Mouse (Mus musculus): ENCODE measurements at regions not wholly inside any gene's neighbourhood (a gene's known extent, or its start where the extent isn't known, plus 50 kb on each side); places are given as distances from the start of the nearest gene placed in this dataset.
A peak's percentile ranks its signal among the peaks of the same experiment; 100 is the strongest.

DNA sequence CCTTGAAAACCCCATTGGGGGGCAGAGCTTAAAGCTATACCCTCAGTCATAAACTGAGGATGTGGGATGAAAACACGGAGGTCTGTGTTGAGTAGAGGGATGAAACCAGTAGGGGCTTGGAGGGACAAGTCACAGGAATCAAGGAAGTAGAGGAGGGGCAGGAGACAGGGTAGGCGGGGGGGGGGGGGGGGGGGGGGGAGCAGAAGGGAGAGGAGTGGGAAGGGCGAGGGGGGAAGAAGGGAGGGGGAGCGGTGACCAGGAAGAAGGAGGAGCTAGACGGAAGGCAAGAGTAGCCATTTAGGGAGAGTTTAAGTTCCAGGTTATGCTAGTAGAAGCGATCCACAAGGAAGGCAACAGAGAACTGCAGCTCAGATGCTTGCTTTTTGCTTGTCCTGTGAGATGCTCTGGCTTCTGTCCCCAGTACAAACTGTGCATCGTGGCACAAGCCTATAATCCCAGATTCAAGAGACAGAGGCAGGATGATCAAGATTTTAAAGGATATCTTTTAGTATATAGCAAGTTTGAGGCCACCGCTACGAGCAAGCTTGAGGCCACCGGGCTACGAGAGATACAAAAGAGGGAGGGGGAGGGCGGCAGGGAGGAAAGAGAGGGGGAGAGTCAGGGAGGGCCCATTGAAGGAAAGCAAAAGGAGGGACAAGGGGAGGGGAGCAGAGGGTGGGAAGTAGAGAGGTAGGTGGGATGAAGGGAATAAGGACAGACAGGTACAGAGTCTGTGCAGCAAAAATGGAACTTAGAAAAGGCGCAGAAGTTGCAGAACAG, 58.4 kb upstream of the Jade1 start:
- Histone ChIP-seq H3K36me3 (replicated peaks) (no peaks in the 10 kb centered on the region), H3K9me3 (replicated peaks) (no peaks in the 10 kb centered on the region), H3K27me3 (ENCODE audit: insufficient read depth, low read length) (peaks cover 23% of the 10 kb centered on the region), H3K4me3 (ENCODE audit: low read depth, low read length) (no peak overlapping the region), H3K4me1 (ENCODE audit: insufficient read depth, low read depth, low read length) (peaks cover 22% of the 10 kb centered on the region)
- no peak for ATAC-seq (ENCODE audit: extremely low read depth, insufficient number of reproducible peaks, low FRiP score, poor library complexity, severe bottlenecking)
- no peak for DNase-seq (ENCODE audit: low spot score)
- TF ChIP-seq TAL1 (conservative IDR thresholded peaks at IDR 0.05; ENCODE audit: low read depth, low read length), result no peak
- no peak for TF ChIP-seq GATA2 (IDR thresholded peaks at IDR 0.05; ENCODE audit: borderline replicate concordance, low read depth, low read length)
- TF ChIP-seq CTCF (IDR thresholded peaks at IDR 0.05; ENCODE audit: low read depth, low read length), result no peak
- no peak for TF ChIP-seq GATA1 (IDR thresholded peaks at IDR 0.05; ENCODE audit: borderline replicate concordance, low read length)
- TF ChIP-seq POLR2AphosphoS5 (IDR thresholded peaks at IDR 0.05; ENCODE audit: insufficient replicate concordance, low read depth, low read length), result no peak

DNA sequence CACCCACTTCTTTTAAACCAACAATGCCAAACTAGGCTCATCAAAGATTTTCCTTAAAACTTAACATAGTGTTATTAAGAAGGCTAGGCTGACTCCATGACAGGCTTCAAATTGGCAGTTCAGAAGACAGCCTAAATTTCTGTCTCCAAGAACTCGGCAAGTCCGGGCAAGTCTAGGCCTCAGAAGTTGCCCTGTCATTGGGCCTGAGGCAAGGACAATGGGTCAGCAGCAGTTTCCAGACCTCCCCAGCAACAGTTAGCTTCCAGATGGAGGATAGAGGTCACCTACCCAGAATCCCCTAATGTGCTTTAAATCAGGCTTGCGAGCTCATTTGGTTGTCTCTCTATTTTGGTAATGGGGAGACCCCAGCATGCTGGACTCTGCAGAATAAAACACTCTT, 59.6 kb upstream of the Jade1 start:
- DNase-seq (ENCODE audit: low spot score) (no peak), ATAC-seq (ENCODE audit: extremely low read depth, insufficient number of reproducible peaks, low FRiP score, poor library complexity, severe bottlenecking) (no peak)
- Histone ChIP-seq H3K4me1 (ENCODE audit: insufficient read depth, low read depth, low read length) (peaks cover 29% of the 10 kb centered on the region), H3K36me3 (replicated peaks) (no peaks in the 10 kb centered on the region), H3K27me3 (ENCODE audit: insufficient read depth, low read length) (peaks cover 12% of the 10 kb centered on the region), H3K4me3 (ENCODE audit: low read depth, low read length) (no peak overlapping the region), H3K9me3 (replicated peaks) (no peaks in the 10 kb centered on the region)
- TF ChIP-seq POLR2AphosphoS5 (IDR thresholded peaks at IDR 0.05; ENCODE audit: insufficient replicate concordance, low read depth, low read length) (no peak), CTCF (IDR thresholded peaks at IDR 0.05; ENCODE audit: low read depth, low read length) (no peak), GATA2 (IDR thresholded peaks at IDR 0.05; ENCODE audit: borderline replicate concordance, low read depth, low read length) (no peak), GATA1 (IDR thresholded peaks at IDR 0.05; ENCODE audit: borderline replicate concordance, low read length) (no peak), TAL1 (conservative IDR thresholded peaks at IDR 0.05; ENCODE audit: low read depth, low read length) (no peak)

DNA sequence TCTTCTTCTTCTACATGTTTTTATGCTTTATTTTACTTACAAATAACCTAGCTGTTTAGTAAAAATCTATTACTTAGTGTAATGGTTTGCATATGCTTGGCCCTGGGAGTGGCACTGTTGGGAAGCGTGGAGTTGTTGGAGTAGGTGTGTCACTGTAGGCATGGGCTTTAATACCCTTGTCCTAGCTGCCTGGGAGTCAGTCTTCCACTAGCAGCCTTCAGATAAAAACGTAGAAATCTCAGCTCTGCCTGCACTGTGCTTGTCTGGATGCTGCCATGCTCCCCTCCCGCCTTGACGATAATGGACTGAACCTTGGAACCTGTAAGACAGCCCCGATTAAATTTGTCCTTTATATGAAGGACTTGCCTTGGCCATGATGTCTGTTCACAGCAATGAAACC, 60.4 kb upstream of the Jade1 start:
- ATAC-seq (ENCODE audit: extremely low read depth, insufficient number of reproducible peaks, low FRiP score, poor library complexity, severe bottlenecking) (no peak), DNase-seq (ENCODE audit: low spot score) (no peak)
- Histone ChIP-seq H3K4me1 (ENCODE audit: insufficient read depth, low read depth, low read length) (peaks cover 29% of the 10 kb centered on the region), H3K4me3 (ENCODE audit: low read depth, low read length) (no peak overlapping the region), H3K36me3 (replicated peaks) (peaks cover 2% of the 10 kb centered on the region), H3K27me3 (ENCODE audit: insufficient read depth, low read length) (peaks cover 8% of the 10 kb centered on the region; the same call in 1 of the 2 replicates), H3K9me3 (replicated peaks) (no peaks in the 10 kb centered on the region)
- TF ChIP-seq GATA2 (IDR thresholded peaks at IDR 0.05; ENCODE audit: borderline replicate concordance, low read depth, low read length), result no peak
- TF ChIP-seq GATA1 (IDR thresholded peaks at IDR 0.05; ENCODE audit: borderline replicate concordance, low read length), result no peak
- TF ChIP-seq TAL1 (conservative IDR thresholded peaks at IDR 0.05; ENCODE audit: low read depth, low read length), result no peak
- no peak for TF ChIP-seq POLR2AphosphoS5 (IDR thresholded peaks at IDR 0.05; ENCODE audit: insufficient replicate concordance, low read depth, low read length)
- TF ChIP-seq CTCF (IDR thresholded peaks at IDR 0.05; ENCODE audit: low read depth, low read length), result no peak

- TF ChIP-seq GATA2 (IDR thresholded peaks at IDR 0.05; ENCODE audit: borderline replicate concordance, low read depth, low read length), result no peak
- no peak for TF ChIP-seq GATA1 (IDR thresholded peaks at IDR 0.05; ENCODE audit: borderline replicate concordance, low read length)
- no peak for TF ChIP-seq POLR2AphosphoS5 (IDR thresholded peaks at IDR 0.05; ENCODE audit: insufficient replicate concordance, low read depth, low read length)
- no peak for TF ChIP-seq CTCF (IDR thresholded peaks at IDR 0.05; ENCODE audit: low read depth, low read length)
- TF ChIP-seq TAL1 (conservative IDR thresholded peaks at IDR 0.05; ENCODE audit: low read depth, low read length), result no peak
- ATAC-seq (ENCODE audit: extremely low read depth, insufficient number of reproducible peaks, low FRiP score, poor library complexity, severe bottlenecking) (no peak), DNase-seq (ENCODE audit: low spot score) (no peak)
- Histone ChIP-seq H3K9me3 (replicated peaks) (no peaks in the 10 kb centered on the region), H3K36me3 (replicated peaks) (peaks cover 4% of the 10 kb centered on the region), H3K27me3 (ENCODE audit: insufficient read depth, low read length) (peaks cover 5% of the 10 kb centered on the region; the same call in 1 of the 2 replicates), H3K4me1 (ENCODE audit: insufficient read depth, low read depth, low read length) (peaks cover 33% of the 10 kb centered on the region), H3K4me3 (ENCODE audit: low read depth, low read length) (no peak overlapping the region)
Measured at GRCm38 (mm10) chr3:41493472-41493871, 62.1 kb upstream of the Jade1 start.

DNA sequence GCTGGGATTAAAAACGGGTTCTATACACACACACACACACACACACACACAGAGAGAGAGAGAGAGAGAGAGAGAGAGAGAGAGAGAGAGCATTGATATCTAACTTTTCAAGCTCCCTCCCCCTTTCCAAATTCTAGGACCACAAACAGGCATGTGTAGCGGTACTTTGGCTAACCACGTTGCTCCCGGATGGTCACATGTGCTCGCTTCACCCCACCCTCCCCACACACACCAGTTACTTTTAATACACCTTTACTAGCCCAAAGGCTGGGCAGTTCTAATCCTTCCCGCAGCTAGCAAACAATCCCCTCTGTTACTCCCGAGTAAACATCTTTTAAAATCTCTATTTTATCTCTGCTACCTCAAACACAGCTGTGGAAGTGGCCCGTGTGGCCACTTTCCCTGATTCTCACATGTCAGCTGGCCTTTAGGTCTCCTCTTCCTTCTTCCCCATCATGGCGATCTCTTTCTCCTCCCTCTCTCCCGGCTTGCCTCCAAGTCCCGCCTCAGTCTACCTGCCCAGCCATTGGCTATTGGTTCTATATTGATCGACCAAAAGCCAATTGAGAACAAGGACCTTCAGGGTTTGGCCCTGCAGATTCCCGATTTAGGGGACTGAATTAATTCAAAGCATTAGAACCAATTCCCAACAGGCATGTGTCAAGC, 62.7 kb upstream of the Jade1 start:
- peak; percentile 36 for DNase-seq (ENCODE audit: low spot score)
- Histone ChIP-seq H3K9me3 (replicated peaks) (no peaks in the 10 kb centered on the region), H3K36me3 (replicated peaks) (peaks cover 4% of the 10 kb centered on the region), H3K27me3 (ENCODE audit: insufficient read depth, low read length) (0 out of 2 replicates have a peak, but pooled peaks cover 5% of the 10 kb centered on the region), H3K4me1 (ENCODE audit: insufficient read depth, low read depth, low read length) (peaks cover 30% of the 10 kb centered on the region), H3K4me3 (ENCODE audit: low read depth, low read length) (peak overlapping the region; percentile 66)
- TF ChIP-seq TAL1 (conservative IDR thresholded peaks at IDR 0.05; ENCODE audit: low read depth, low read length) (no peak), CTCF (IDR thresholded peaks at IDR 0.05; ENCODE audit: low read depth, low read length) (no peak), GATA1 (IDR thresholded peaks at IDR 0.05; ENCODE audit: borderline replicate concordance, low read length) (no peak), GATA2 (IDR thresholded peaks at IDR 0.05; ENCODE audit: borderline replicate concordance, low read depth, low read length) (no peak), POLR2AphosphoS5 (IDR thresholded peaks at IDR 0.05; ENCODE audit: insufficient replicate concordance, low read depth, low read length) (no peak)
- ATAC-seq (ENCODE audit: extremely low read depth, insufficient number of reproducible peaks, low FRiP score, poor library complexity, severe bottlenecking), result peak; percentile 81

GRCm38 (mm10) chr3:41492031-41492726, 63.4 kb upstream of the Jade1 start:
- peaks cover 25% of the 10 kb centered on the region for H3K4me1 ChIP-seq (ENCODE audit: insufficient read depth, low read depth, low read length)
- no peak for TF ChIP-seq TAL1 (conservative IDR thresholded peaks at IDR 0.05; ENCODE audit: low read depth, low read length)
- TF ChIP-seq GATA2 (IDR thresholded peaks at IDR 0.05; ENCODE audit: borderline replicate concordance, low read depth, low read length), result no peak
- TF ChIP-seq GATA1 (IDR thresholded peaks at IDR 0.05; ENCODE audit: borderline replicate concordance, low read length), result no peak
- no peak for TF ChIP-seq POLR2AphosphoS5 (IDR thresholded peaks at IDR 0.05; ENCODE audit: insufficient replicate concordance, low read depth, low read length)
- no peak for TF ChIP-seq CTCF (IDR thresholded peaks at IDR 0.05; ENCODE audit: low read depth, low read length)
- H3K4me3 ChIP-seq (ENCODE audit: low read depth, low read length), result peak overlapping the region; percentile 66
- ATAC-seq (ENCODE audit: extremely low read depth, insufficient number of reproducible peaks, low FRiP score, poor library complexity, severe bottlenecking) (no peak), DNase-seq (ENCODE audit: low spot score) (no peak)
- H3K27me3 ChIP-seq (ENCODE audit: insufficient read depth, low read length), result no peaks in the 10 kb centered on the region
- no peaks in the 10 kb centered on the region for H3K9me3 ChIP-seq (replicated peaks)
- H3K36me3 ChIP-seq (replicated peaks), result peaks cover 4% of the 10 kb centered on the region
